Mouse (Mus musculus) hindbrain, embryonic 13.5 days (tissue): ENCODE results near the gene Arhgap25. TPM values are rescaled to one million over a fixed set of nuclear protein-coding genes. Genes with fewer than 3 reads are reported as not detected.
"Not testable (repeated sequence)": the region's sequence is repeated elsewhere in the genome, so short reads cannot be mapped to it uniquely, and the experiment has no call there.

Source experiments
- ATAC-seq: fragments of 200-750 bp; cut with Nextera tagmentation; 2 replicates; pipeline ENCODE4 v1.8.0; 2017; ENCODE audit warnings: moderate TSS enrichment; ENCODE audit not compliant: low FRiP score
- H3K27ac ChIP-seq: fragments of 300-500 bp; sonication (generic); 2 replicates; pipeline ENCODE4 v1.5.1; 2015; ENCODE audit warnings: inconsistent platforms, mild to moderate bottlenecking, moderate library complexity
- H3K27me3 ChIP-seq: fragments of 300-500 bp; sonication (generic); 2 replicates; pipeline ENCODE4 v1.6.1; 2015; ENCODE audit warnings: mild to moderate bottlenecking, inconsistent platforms
- H3K36me3 ChIP-seq: fragments of 300-500 bp; sonication (generic); 2 replicates; pipeline ENCODE4 v1.6.1; 2015; ENCODE audit warnings: mild to moderate bottlenecking, inconsistent platforms
- H3K4me1 ChIP-seq: fragments of 300-500 bp; sonication (generic); replicated peaks from 2 replicates; pipeline ENCODE4 v1.6.1; 2015; ENCODE audit warnings: inconsistent platforms
- H3K4me2 ChIP-seq: fragments of 300-500 bp; sonication (generic); 2 replicates; pipeline ENCODE4 v1.6.1; 2015; ENCODE audit warnings: inconsistent platforms, mild to moderate bottlenecking, moderate library complexity
- H3K4me3 ChIP-seq: fragments of 300-500 bp; sonication (generic); 2 replicates; pipeline ENCODE4 v1.5.1; 2015; ENCODE audit warnings: mild to moderate bottlenecking, inconsistent platforms
- H3K9ac ChIP-seq: fragments of 300-500 bp; sonication (generic); 2 replicates; pipeline ENCODE4 v1.6.1; 2015; ENCODE audit warnings: mild to moderate bottlenecking, inconsistent platforms
- H3K9me3 ChIP-seq: fragments of 300-500 bp; sonication (generic); 2 replicates; pipeline ENCODE4 v1.6.1; 2016; ENCODE audit warnings: inconsistent platforms
- WGBS: fragments of 180-500 bp; shearing (Covaris S2); methylation state at CpG from one replicate; pipeline ENCODE4 v1.1.7; 2015; 5-methylcytosine and 5-hydroxymethylcytosine counted together
- polyA plus RNA-seq: library from polyadenylated mRNA; unstranded; fragments of >200 nt; fragmentation: Nextera tagmentation; extraction: Ambion mirVana; gene quantifications from 2 replicates; pipeline ENCODE4 v1.2.1, GENCODE M21; 2015

The Arhgap25 gene
- polyA plus RNA-seq, 1 experiment from 2014 or later: 2.4 TPM

GRCm38 (mm10) chr6:87494339-87494738 lies 38.7 kb downstream of the Arhgap25 start:
- no peak overlapping the region for H3K9ac ChIP-seq
- H3K36me3 ChIP-seq: no peaks in the 10 kb centered on the region
- no peaks in the 10 kb centered on the region for H3K9me3 ChIP-seq
- no peak overlapping the region for H3K4me2 ChIP-seq
- no peaks in the 10 kb centered on the region for H3K4me1 ChIP-seq
- H3K27ac ChIP-seq: no peak overlapping the region
- no peak for ATAC-seq
- no peaks in the 10 kb centered on the region for H3K27me3 ChIP-seq
- no peak overlapping the region for H3K4me3 ChIP-seq
- WGBS: 88% methylated on average over 9 of the region's 9 CpGs

- ATAC-seq: no peak
- H3K9me3 ChIP-seq: no peaks in the 10 kb centered on the region
- 0 out of 2 replicates have a peak, but pooled peaks cover 3% of the 10 kb centered on the region for H3K4me1 ChIP-seq
- WGBS: 69% methylated on average over 6 of the region's 6 CpGs
- no peak overlapping the region for H3K9ac ChIP-seq
- no peaks in the 10 kb centered on the region for H3K36me3 ChIP-seq
- H3K27ac ChIP-seq: no peak overlapping the region
- no peak overlapping the region for H3K4me3 ChIP-seq
- H3K27me3 ChIP-seq: no peaks in the 10 kb centered on the region
- H3K4me2 ChIP-seq: no peak overlapping the region
Measured at GRCm38 (mm10) chr6:87487657-87488426, 45.2 kb downstream of the Arhgap25 start.

DNA sequence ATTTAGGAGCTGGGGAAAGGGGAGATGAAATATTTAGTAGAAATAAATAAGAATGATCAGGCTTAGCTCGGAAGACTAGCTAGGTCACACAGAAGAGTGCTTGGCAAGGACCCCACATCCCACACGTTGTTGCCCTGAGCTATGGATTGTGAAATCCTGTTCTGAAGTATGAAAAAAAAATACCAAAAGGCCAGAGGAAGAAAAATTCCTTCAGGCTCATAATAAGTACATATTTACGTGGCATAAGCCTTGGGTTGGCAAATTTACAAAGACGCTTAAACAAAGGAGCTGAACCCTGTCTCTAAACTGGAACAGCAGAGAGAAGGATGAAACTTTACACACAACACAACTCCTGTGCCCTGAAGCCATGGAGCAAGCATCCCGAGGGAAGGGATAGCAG lies 48.3 kb downstream of the Arhgap25 start:
- H3K36me3 ChIP-seq: no peaks in the 10 kb centered on the region
- 77% methylated on average over 5 of the region's 5 CpGs for WGBS
- no peak for ATAC-seq
- no peaks in the 10 kb centered on the region for H3K9me3 ChIP-seq
- H3K9ac ChIP-seq: no peak overlapping the region
- H3K27ac ChIP-seq: no peak overlapping the region
- H3K4me2 ChIP-seq: no peak overlapping the region
- H3K27me3 ChIP-seq: no peaks in the 10 kb centered on the region; the same call in 1 of the 2 replicates
- 0 out of 2 replicates have a peak, but pooled peaks cover 4% of the 10 kb centered on the region for H3K4me1 ChIP-seq
- no peak overlapping the region for H3K4me3 ChIP-seq

GRCm38 (mm10) chr6:87483900-87484289 lies 49.2 kb downstream of the Arhgap25 start:
- 58% methylated on average over 3 of the region's 3 CpGs for WGBS
- Histone ChIP-seq H3K36me3 (no peaks in the 10 kb centered on the region), H3K27ac (no peak overlapping the region), H3K4me3 (no peak overlapping the region), H3K9me3 (no peaks in the 10 kb centered on the region), H3K9ac (no peak overlapping the region), H3K27me3 (no peaks in the 10 kb centered on the region; the same call in 1 of the 2 replicates), H3K4me1 (peaks cover 12% of the 10 kb centered on the region), H3K4me2 (no peak overlapping the region)
- ATAC-seq: no peak

DNA sequence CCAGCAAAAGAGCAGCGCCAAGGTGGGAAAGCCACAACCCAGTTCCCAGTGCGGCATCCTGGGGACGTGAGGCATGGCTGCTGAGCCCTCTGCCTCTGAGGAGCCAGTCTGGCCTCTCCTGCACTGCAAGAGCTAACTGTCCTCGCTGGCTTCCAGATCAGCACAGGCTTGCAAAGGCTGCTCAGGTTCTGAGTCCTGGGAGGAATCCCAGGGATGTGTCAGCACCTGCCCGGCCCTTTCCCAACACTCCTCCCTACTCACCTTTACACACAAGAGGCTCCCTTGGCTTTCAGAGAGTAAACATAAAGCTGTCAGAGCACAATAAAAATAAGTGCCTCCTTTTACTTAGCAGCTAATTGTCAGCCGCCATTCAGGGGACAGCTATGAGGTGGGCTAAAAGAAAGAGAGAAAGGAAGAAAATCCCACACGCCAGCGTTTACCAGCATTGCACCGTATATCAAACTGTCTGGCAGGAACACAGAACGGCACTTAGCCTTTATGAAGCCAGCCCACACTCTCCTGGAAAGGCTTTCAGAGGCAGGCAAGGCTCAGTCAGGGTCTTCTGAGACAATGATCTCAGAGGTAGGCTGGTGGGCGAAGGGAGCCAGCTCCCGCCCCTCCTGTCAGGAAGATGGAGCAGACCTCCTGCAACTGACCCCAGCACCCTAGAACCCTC lies 49.7 kb downstream of the Arhgap25 start:
- Histone ChIP-seq H3K27ac (no peak overlapping the region), H3K4me3 (no peak overlapping the region), H3K9ac (no peak overlapping the region), H3K36me3 (no peaks in the 10 kb centered on the region), H3K4me2 (no peak overlapping the region), H3K4me1 (peaks cover 16% of the 10 kb centered on the region), H3K9me3 (no peaks in the 10 kb centered on the region), H3K27me3 (no peaks in the 10 kb centered on the region; the same call in 1 of the 2 replicates)
- 60% methylated on average over 12 of the region's 12 CpGs for WGBS
- ATAC-seq: no peak

DNA sequence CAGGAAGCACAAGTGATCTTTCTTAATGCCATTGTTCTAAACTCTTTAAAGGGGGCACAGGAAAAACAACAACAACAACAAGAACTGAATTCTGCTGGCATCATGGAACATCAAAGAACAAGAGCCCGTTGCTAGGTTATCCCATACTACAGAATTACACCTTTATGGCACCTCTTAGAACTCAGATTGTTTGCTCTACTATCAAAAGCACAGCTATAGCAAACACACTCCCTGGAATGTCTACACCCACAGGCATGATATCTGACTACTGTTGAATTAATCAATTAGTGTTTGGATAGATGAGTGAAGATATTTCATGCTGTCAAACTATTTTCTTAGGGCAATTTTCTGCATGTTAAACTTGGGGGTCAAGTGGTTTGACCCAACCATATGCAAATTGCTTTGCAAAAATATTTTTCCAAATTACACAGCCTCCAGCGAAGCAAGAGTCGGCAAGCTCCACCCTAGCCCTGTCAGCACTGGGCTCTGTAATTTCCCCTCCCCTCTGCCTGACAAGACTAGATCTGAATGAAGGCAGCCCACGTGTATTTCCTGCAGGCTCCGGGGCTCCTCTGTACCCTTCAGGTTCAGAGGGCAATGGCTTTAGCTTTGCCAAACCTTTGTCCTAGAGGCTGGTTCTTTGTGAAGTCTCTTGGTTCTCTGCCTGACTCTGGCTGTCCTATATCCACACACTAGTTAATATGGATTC lies 53.6 kb downstream of the Arhgap25 start:
- Histone ChIP-seq H3K27me3 (no peaks in the 10 kb centered on the region; the same call in 1 of the 2 replicates), H3K9me3 (no peaks in the 10 kb centered on the region)
- WGBS: 46% methylated on average over 5 of the region's 5 CpGs

DNA sequence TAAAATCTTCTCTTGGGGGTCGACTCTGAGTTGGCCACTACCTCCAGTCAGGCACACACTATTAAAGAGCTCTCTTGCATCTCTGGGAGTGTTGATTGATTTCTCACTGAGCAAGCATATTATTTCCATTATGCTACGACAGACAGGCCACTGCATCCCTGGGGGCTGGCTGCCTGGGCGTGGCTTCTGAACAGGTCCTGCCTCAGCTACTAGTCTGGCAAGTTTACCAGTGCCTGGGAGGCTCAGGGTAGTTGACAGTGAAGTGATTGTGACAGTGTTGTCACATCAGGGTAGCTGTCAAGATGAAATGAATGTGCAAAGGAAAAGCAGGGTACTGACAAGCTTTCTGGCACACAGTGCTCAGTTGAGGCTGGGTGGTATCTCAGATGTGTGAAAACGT lies 54.2 kb downstream of the Arhgap25 start:
- Histone ChIP-seq H3K9ac (no peak overlapping the region), H3K27me3 (no peaks in the 10 kb centered on the region; the same call in 1 of the 2 replicates), H3K36me3 (no peaks in the 10 kb centered on the region), H3K4me2 (no peak overlapping the region), H3K4me1 (peaks cover 15% of the 10 kb centered on the region), H3K27ac (no peak overlapping the region), H3K9me3 (no peaks in the 10 kb centered on the region), H3K4me3 (no peak overlapping the region)
- 46% methylated on average over 4 of the region's 4 CpGs for WGBS
- ATAC-seq: no peak

More for the DNA sequence above, 53.6 kb downstream of the Arhgap25 start:
- no peak for ATAC-seq
- Histone ChIP-seq H3K27ac (no peak overlapping the region), H3K4me2 (no peak overlapping the region), H3K4me1 (peaks cover 16% of the 10 kb centered on the region), H3K4me3 (no peak overlapping the region), H3K36me3 (no peaks in the 10 kb centered on the region), H3K9ac (no peak overlapping the region)

DNA sequence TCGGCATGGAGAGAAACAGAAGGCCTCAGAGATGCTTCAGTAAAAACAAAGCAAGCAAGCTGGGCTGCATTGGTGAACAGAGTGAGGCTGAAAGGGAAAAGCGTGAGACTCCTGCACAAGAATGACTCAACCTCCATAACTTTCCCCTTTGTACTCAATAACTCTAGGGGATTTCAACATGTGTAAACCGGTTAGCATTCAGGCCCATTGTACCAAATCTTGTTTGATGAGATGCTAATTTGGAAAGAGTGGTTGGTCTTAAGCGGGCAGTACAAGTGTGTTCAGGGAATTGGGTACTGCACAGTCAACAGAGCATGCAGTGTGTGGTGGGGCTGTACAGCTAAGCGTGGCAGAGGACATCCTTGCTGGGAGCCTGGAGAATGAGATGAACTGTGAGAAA lies 57.8 kb downstream of the Arhgap25 start:
- Histone ChIP-seq H3K4me2 (no peak overlapping the region), H3K9ac (no peak overlapping the region)
- WGBS: 84% methylated on average over 5 of the region's 5 CpGs

GRCm38 (mm10) chr6:87470098-87470497 lies 63.0 kb downstream of the Arhgap25 start:
- 94% methylated on average over 12 of the region's 12 CpGs for WGBS
- not testable (repeated sequence) for ATAC-seq, H3K4me1 ChIP-seq, H3K9ac ChIP-seq, H3K9me3 ChIP-seq, H3K27me3 ChIP-seq, H3K27ac ChIP-seq, H3K36me3 ChIP-seq, H3K4me2 ChIP-seq, H3K4me3 ChIP-seq

More for the DNA sequence above, 57.8 kb downstream of the Arhgap25 start:
- H3K27me3 ChIP-seq: no peaks in the 10 kb centered on the region
- H3K36me3 ChIP-seq: no peaks in the 10 kb centered on the region
- peaks cover 13% of the 10 kb centered on the region for H3K4me1 ChIP-seq
- no peak overlapping the region for H3K4me3 ChIP-seq
- no peaks in the 10 kb centered on the region for H3K9me3 ChIP-seq
- H3K27ac ChIP-seq: no peak overlapping the region
- ATAC-seq: no peak

- Histone ChIP-seq H3K36me3 (no peaks in the 10 kb centered on the region), H3K4me1 (peaks cover 6% of the 10 kb centered on the region; the same call in 1 of the 2 replicates), H3K27ac (no peak overlapping the region), H3K4me2 (no peak overlapping the region), H3K9me3 (no peaks in the 10 kb centered on the region), H3K9ac (no peak overlapping the region), H3K27me3 (no peaks in the 10 kb centered on the region), H3K4me3 (no peak overlapping the region)
- WGBS: 90% methylated on average over 10 of the region's 10 CpGs
- no peak for ATAC-seq
Measured at GRCm38 (mm10) chr6:87468372-87468771, 64.7 kb downstream of the Arhgap25 start.

DNA sequence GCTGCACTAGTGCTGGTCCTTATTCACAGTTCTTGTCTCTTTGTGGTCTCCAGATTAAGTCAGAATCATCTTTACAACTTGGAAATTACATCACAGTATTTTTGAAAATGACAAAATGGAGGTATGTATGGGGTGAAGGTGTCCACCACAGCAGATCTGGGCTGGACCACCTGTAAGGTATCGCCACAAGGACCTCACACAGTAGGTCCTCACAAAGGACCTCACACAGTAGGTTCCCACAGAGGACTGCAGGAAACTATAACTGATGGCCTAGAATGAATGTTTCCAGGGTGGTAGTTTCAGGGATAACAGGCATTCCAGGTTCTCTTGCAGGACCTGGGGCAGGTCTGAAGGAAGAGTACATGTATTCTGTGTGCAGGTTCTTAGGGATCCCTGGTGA lies 65.7 kb downstream of the Arhgap25 start:
- no peak overlapping the region for H3K4me3 ChIP-seq
- no peaks in the 10 kb centered on the region for H3K36me3 ChIP-seq
- no peak overlapping the region for H3K27ac ChIP-seq
- H3K4me2 ChIP-seq: no peak overlapping the region
- H3K9me3 ChIP-seq: no peaks in the 10 kb centered on the region
- no peak overlapping the region for H3K9ac ChIP-seq
- peaks cover 6% of the 10 kb centered on the region; the same call in 1 of the 2 replicates for H3K4me1 ChIP-seq
- ATAC-seq: no peak
- WGBS: 97% methylated on average over 1 of the region's 1 CpGs
- H3K27me3 ChIP-seq: no peaks in the 10 kb centered on the region

- peak overlapping the region; percentile 56; the same call in 1 of the 2 replicates for H3K9ac ChIP-seq
Measured at GRCm38 (mm10) chr6:87466221-87466620, 66.8 kb downstream of the Arhgap25 start.

More at GRCm38 (mm10) chr6:87466221-87466620, 66.8 kb downstream of the Arhgap25 start:
- WGBS: 12% methylated on average over 12 of the region's 12 CpGs
- no peaks in the 10 kb centered on the region for H3K36me3 ChIP-seq
- peaks cover 6% of the 10 kb centered on the region; the same call in 1 of the 2 replicates for H3K4me1 ChIP-seq
- H3K4me2 ChIP-seq: peak overlapping the region; percentile 42
- H3K27ac ChIP-seq: no peak overlapping the region
- no peaks in the 10 kb centered on the region for H3K27me3 ChIP-seq
- H3K9me3 ChIP-seq: no peaks in the 10 kb centered on the region
- ATAC-seq: no peak
- H3K4me3 ChIP-seq: peak overlapping the region; percentile 16; the same call in 1 of the 2 replicates
